Mouse (Mus musculus) CD8-positive naive resting alpha-beta T cell, adult 57 days (primary cell): ENCODE measurements around the gene AC124108.1. TPM values are rescaled to one million over a fixed set of nuclear protein-coding genes. Genes with fewer than 3 reads are reported as not detected.

Experiments
- total RNA-seq: library from RNA; stranded (reverse); gene quantifications from one replicate; pipeline ENCODE4 v1.2.4, GENCODE M21; 2023

AC124108.1 gene
- total RNA-seq, result not detected

GRCm38 (mm10) chr1:132191093-132191785 is at the start of gene AC124108.1, which contains the start of gene Lemd1:
Gene AC124108.1, plus strand, starts transcription at chr1:132191457.
Gene Lemd1, plus strand, starts transcription at chr1:132191431.

DNA sequence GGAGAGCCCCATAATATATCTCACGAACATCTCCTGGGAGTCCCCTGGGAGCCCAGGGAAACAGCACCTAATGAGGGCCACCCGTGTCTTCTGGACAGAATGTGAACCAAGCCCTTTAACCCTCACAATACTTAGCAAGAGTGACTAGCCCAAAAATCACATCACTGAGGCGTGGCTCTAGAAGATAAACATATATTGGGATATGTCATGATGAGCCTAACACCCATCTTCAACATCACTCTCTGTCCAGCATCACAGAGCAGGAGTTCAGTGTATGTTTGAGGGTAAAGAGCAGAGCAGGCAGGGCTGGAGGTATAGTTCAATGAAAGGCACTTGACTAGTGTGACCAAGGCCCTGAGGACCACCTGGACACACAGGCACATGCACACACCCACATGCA is 38.4 kb downstream of the AC124108.1 start, which contains the start of gene Gm10188:
Gene Gm10188, minus strand, starts transcription at position 101 of the 400 bp plus-strand sequence.

Other genes with a start within 250 kb of the AC124108.1 start
- gene Slc45a3, start 228.5 kb upstream of the AC124108.1 start, total RNA-seq, result 0.61 TPM
- 320 TPM for gene Elk4, start 183.8 kb upstream of the AC124108.1 start, total RNA-seq
- 0.43 TPM for gene Mfsd4a, start 123.4 kb upstream of the AC124108.1 start, total RNA-seq
- not detected for gene Cdk18, start 51.8 kb upstream of the AC124108.1 start, total RNA-seq
- not detected for gene Lemd1, start within 50 bp of the AC124108.1 start, total RNA-seq
- not detected for gene Gm10188, start 38.3 kb downstream of the AC124108.1 start, total RNA-seq
- not detected for gene Klhdc8a, start 107.2 kb downstream of the AC124108.1 start, total RNA-seq
- 13.2 TPM for gene Nuak2, start 124.7 kb downstream of the AC124108.1 start, total RNA-seq
- 0.83 TPM for gene Tmcc2, start 199.8 kb downstream of the AC124108.1 start, total RNA-seq
- gene Dstyk, start 226.1 kb downstream of the AC124108.1 start, total RNA-seq, result 21.5 TPM